Comparison of ENCODE assay signal across 8 mouse cellular contexts in the genomic region with DNA sequence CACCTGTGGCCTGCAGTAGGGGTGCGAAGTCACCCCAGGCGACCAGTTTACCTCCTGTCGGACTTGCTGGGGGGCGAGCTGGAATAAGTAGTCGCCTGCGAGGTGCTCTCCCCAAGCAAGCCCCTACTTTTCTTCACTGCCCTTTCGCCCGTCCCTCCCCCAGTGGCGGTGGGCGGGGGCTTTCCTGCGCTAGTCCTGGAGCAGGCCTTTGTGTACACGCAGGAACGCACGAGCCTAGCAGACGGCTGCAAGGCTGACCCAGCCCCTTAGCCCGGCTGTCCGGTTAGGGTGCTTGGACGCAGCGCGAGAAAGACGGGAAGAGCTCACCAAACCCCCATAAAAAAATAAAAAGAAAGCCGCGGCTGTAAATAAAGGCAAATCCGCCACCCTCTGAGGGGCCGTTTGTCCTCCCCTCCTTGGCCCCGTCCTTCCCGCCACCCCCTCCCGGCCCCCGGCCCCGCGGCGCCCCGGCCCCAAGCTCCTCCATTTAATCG. TPM values are rescaled to one million over a fixed set of nuclear protein-coding genes. Genes with fewer than 3 reads are reported as not detected.
DNase-seq lines count a peak whose midpoint lies in the region; ATAC-seq and TF ChIP-seq lines count a peak whose summit lies in the region.

No protein-coding gene starts in this region.

- H3K4me1 ChIP-seq in hindbrain, embryonic 16.5 days (ENCODE audit: control insufficient read depth, insufficient read depth, low read depth, low read length), result peaks cover 24% of the 10 kb centered on the region

- DNase-seq in NIH3T3 (ENCODE audit: low read depth), result peak; percentile 88
- peak; percentile 83 to 88 for DNase-seq in cerebellum, postnatal 25 days
- peak; percentile 93 for DNase-seq in gastrocnemius, adult 2 months
- DNase-seq in left cerebral cortex, postnatal 10 days (ENCODE audit: extremely low spot score in 1 of 2, low spot score in 2 of 2), result peak; percentile 65 to 94
- peak; percentile 87 for DNase-seq in right cerebral cortex, postnatal 10 days (ENCODE audit: low spot score in 2 of 2)
- DNase-seq in urinary bladder, postnatal 10 days (ENCODE audit: low spot score), result peak; percentile 43

- intact Hi-C loops in gastrocnemius, adult 2 months (cut with DNase I), result loop anchor here (1.0 kb wide), 1 partner anchor 46 kb away; the partner anchor contains the start of genes Atf7 and Gm28047
- intact Hi-C loops in left cerebral cortex, postnatal 10 days (cut with DNase I), result loop anchor here (5.0 kb wide), 1 partner anchor 39 kb away; no protein-coding TSS in a partner anchor

- WGBS in hindbrain, embryonic 16.5 days, result under 1% methylated on average over 29 of the region's 34 CpGs

- no peaks in the 10 kb centered on the region for H3K9me3 ChIP-seq in hindbrain, embryonic 16.5 days (ENCODE audit: control insufficient read depth, low read length)

- H3K9ac ChIP-seq in hindbrain, embryonic 16.5 days (ENCODE audit: low read depth, low read length), result peak overlapping the region; percentile 76

- H3K27me3 ChIP-seq in hindbrain, embryonic 16.5 days (replicated peaks; ENCODE audit: control insufficient read depth, insufficient read depth, low read length), result no peaks in the 10 kb centered on the region

- peaks cover 4% of the 10 kb centered on the region; the same call in 1 of the 2 replicates for H3K36me3 ChIP-seq in hindbrain, embryonic 16.5 days (ENCODE audit: control insufficient read depth, insufficient read depth, low read length)

- TF ChIP-seq CTCF in gastrocnemius, adult 2 months (IDR thresholded peaks at IDR 0.05), result no peak

- H3K4me2 ChIP-seq in hindbrain, embryonic 16.5 days (ENCODE audit: low read length), result peak overlapping the region; percentile 74

- peak; percentile 56 for ATAC-seq in hindbrain, embryonic 16.5 days
- peak; percentile 33 for ATAC-seq in megakaryocyte, adult 5-6 weeks (ENCODE audit: poor library complexity, severe bottlenecking)

- H3K4me3 ChIP-seq in gastrocnemius, adult 2 months, result peak overlapping the region; percentile 79
- peak overlapping the region; percentile 47 for H3K4me3 ChIP-seq in hindbrain, embryonic 16.5 days (ENCODE audit: low read length)

- peak overlapping the region; percentile 100 for H3K27ac ChIP-seq in gastrocnemius, adult 2 months
- peak overlapping the region; percentile 97 for H3K27ac ChIP-seq in hindbrain, embryonic 16.5 days (ENCODE audit: low read depth, low read length)

RNA-seq across cellular contexts. Expression of gene Atp5g2, which starts 0.4 kb away (rescaled TPM):
- total RNA-seq in gastrocnemius, adult 2 months (2021), result 10 to 100 TPM; 25.6 to 33.1 TPM
- polyA plus RNA-seq in hindbrain, embryonic 16.5 days (2015; fragmentation: Nextera tagmentation; extraction: Ambion mirVana), result 41.0 and 50.2 TPM in 2 replicates
- 1 to 10 TPM; 9.7 to 9.8 TPM for total RNA-seq in left cerebral cortex, postnatal 10 days (2021)
- total RNA-seq in megakaryocyte, adult 5-6 weeks (2015), result 43.8 and 46.5 TPM in 2 replicates
- 44.3 and 47.5 TPM in 2 replicates for total RNA-seq in megakaryocyte, adult 5-6 weeks (2017)

RNA-seq across cellular contexts. Expression of gene Atf7, which starts 46.5 kb away (rescaled TPM):
- 10 to 100 TPM; 60.2 to 62.5 TPM for total RNA-seq in gastrocnemius, adult 2 months (2021)
- 16.5 and 20.6 TPM in 2 replicates for polyA plus RNA-seq in hindbrain, embryonic 16.5 days (2015; fragmentation: Nextera tagmentation; extraction: Ambion mirVana)
- 10 to 100 TPM; 26.7 to 34.4 TPM for total RNA-seq in left cerebral cortex, postnatal 10 days (2021)
- 123 and 142 TPM in 2 replicates for total RNA-seq in megakaryocyte, adult 5-6 weeks (2015)
- 23.6 and 45.8 TPM in 2 replicates for total RNA-seq in megakaryocyte, adult 5-6 weeks (2017)

RNA-seq across cellular contexts. Expression of gene Gm28047, which starts 46.9 kb away (rescaled TPM):
- total RNA-seq in gastrocnemius, adult 2 months (2021), result 1 to 10 TPM in 1 of 2 experiments, not detected in 1; 1.8 TPM
- not detected in 2 replicates for polyA plus RNA-seq in hindbrain, embryonic 16.5 days (2015; fragmentation: Nextera tagmentation; extraction: Ambion mirVana)
- 1 to 10 TPM in 1 of 2 experiments, not detected in 1; 1.2 TPM for total RNA-seq in left cerebral cortex, postnatal 10 days (2021)
- not detected in 2 replicates for total RNA-seq in megakaryocyte, adult 5-6 weeks (2015)
- total RNA-seq in megakaryocyte, adult 5-6 weeks (2017), result not detected in 2 replicates

RNA-seq across cellular contexts. Expression of gene Calcoco1, which starts 50.2 kb away (rescaled TPM):
- 10 to 100 TPM; 67.7 to 70.2 TPM for total RNA-seq in gastrocnemius, adult 2 months (2021)
- 34.6 and 40.9 TPM in 2 replicates for polyA plus RNA-seq in hindbrain, embryonic 16.5 days (2015; fragmentation: Nextera tagmentation; extraction: Ambion mirVana)
- total RNA-seq in left cerebral cortex, postnatal 10 days (2021), result 10 to 100 TPM; 44.3 to 46.7 TPM
- 17.0 and 23.7 TPM in 2 replicates for total RNA-seq in megakaryocyte, adult 5-6 weeks (2015)
- total RNA-seq in megakaryocyte, adult 5-6 weeks (2017), result 12.0 and 12.2 TPM in 2 replicates

Comparison
In these comparisons a context has a peak if more than half of its experiments do, and no peak if none do; other contexts are left out.
1. Peak in every context shown above with its lines: DNase-seq, ATAC-seq, H3K4me3 ChIP-seq and H3K27ac ChIP-seq.
2. DNase-seq: peak in every context shown above with its lines; median percentile 93 in gastrocnemius, adult 2 months; 88 in NIH3T3; 87 in right cerebral cortex, postnatal 10 days; 86 in cerebellum, postnatal 25 days; 80 in left cerebral cortex, postnatal 10 days; 43 in urinary bladder, postnatal 10 days.